Mouse (Mus musculus): ENCODE results near the gene Kif26b. TPM values are rescaled to one million over a fixed set of nuclear protein-coding genes. Genes with fewer than 3 reads are reported as not detected.

Gene Kif26b
- polyA plus RNA-seq, 1 experiment, result not detected

DNA sequence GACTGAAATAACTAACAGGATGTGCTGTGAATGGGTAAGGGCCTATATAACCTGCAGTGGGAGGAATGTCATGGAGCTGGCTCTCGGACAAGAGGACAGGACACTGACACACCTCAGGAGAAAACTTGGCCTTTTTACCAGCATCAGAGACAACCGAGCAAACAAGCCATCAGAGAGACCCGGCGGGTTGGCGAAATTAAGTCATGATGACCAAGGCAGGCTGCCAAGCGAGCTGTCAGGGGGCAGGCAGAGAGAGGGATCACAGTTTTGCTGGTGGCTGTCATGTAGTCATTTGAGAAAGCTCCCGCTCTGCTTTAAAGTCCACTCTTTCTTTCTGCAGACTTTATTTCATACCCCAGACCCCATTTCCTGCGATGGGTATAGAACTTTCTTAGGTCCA, 27.3 kb downstream of the Kif26b start:
- no peak overlapping the region for H3K27ac ChIP-seq (replicated peaks; ENCODE audit: low read depth, low read length)
- H3K4me1 ChIP-seq (ENCODE audit: control insufficient read depth, insufficient read depth, insufficient read length, low read length), result no peaks in the 10 kb centered on the region
- H3K4me3 ChIP-seq (ENCODE audit: insufficient read depth, low read depth, low read length), result no peak overlapping the region

DNA sequence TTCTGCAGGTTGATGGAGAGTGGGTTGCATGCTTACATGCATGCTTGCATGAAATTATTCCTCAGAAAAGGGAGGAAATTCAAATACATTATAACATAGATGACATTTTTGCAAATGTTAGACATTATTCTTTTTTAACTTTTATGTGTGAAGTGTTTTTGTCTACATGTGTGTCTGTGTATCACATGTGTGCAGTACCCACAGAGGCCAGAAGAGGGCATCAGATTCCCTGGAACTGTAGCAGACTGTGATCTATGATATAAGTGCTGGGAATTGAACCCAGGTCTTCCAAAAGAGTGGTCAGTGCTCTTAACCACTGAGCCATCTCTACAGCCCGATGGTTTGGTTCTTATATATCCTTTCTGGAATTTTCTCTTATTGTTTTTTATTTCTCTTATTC, 31.1 kb downstream of the Kif26b start:
- H3K4me1 ChIP-seq (ENCODE audit: control insufficient read depth, insufficient read depth, insufficient read length, low read length), result no peaks in the 10 kb centered on the region
- H3K27ac ChIP-seq (replicated peaks; ENCODE audit: low read depth, low read length), result no peak overlapping the region
- no peak overlapping the region for H3K4me3 ChIP-seq (ENCODE audit: insufficient read depth, low read depth, low read length)

DNA sequence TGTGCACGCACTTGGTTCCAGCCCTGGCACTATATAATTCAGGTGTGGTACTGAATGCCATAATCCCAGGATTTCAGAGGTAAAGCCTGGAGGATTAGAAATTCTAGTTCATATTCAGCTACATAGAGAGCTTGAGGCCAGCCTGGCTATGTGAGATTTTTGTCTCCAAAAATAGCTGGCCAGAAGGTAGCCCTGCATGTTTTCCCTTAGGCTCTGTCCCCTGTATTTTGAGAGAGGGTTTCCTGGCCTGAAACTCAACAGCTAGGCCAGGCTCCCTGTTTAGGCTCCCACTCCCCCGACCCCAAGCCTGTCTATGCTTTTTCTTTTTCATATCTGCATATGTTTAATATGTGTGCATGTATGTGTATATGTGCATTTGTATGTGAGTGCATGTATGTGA, 34.9 kb downstream of the Kif26b start:
- no peaks in the 10 kb centered on the region for H3K4me1 ChIP-seq (ENCODE audit: control insufficient read depth, insufficient read depth, insufficient read length, low read length)
- H3K27ac ChIP-seq (replicated peaks; ENCODE audit: low read depth, low read length), result no peak overlapping the region
- no peak overlapping the region for H3K4me3 ChIP-seq (ENCODE audit: insufficient read depth, low read depth, low read length)

DNA sequence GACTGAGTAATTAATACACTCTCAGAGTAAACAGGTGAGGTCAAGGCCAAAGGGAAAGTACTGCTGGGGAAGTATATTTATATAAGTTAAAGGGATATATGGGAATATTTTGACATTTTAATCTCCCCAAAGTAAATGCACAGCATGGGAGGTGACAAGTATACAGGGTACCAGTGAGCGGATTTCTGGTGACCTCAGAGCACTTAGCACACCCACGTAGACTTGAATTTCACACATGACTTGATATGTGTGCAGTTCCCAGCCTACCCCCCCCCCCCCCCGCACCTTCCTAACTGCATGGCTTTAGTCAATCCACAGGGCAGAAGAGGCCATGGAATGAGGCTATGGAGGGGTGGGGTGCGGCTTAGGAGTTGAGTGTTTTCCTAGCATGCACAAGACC, 35.9 kb downstream of the Kif26b start:
- H3K4me1 ChIP-seq (ENCODE audit: control insufficient read depth, insufficient read depth, insufficient read length, low read length), result no peaks in the 10 kb centered on the region
- no peak overlapping the region for H3K27ac ChIP-seq (replicated peaks; ENCODE audit: low read depth, low read length)
- no peak overlapping the region for H3K4me3 ChIP-seq (ENCODE audit: insufficient read depth, low read depth, low read length)

DNA sequence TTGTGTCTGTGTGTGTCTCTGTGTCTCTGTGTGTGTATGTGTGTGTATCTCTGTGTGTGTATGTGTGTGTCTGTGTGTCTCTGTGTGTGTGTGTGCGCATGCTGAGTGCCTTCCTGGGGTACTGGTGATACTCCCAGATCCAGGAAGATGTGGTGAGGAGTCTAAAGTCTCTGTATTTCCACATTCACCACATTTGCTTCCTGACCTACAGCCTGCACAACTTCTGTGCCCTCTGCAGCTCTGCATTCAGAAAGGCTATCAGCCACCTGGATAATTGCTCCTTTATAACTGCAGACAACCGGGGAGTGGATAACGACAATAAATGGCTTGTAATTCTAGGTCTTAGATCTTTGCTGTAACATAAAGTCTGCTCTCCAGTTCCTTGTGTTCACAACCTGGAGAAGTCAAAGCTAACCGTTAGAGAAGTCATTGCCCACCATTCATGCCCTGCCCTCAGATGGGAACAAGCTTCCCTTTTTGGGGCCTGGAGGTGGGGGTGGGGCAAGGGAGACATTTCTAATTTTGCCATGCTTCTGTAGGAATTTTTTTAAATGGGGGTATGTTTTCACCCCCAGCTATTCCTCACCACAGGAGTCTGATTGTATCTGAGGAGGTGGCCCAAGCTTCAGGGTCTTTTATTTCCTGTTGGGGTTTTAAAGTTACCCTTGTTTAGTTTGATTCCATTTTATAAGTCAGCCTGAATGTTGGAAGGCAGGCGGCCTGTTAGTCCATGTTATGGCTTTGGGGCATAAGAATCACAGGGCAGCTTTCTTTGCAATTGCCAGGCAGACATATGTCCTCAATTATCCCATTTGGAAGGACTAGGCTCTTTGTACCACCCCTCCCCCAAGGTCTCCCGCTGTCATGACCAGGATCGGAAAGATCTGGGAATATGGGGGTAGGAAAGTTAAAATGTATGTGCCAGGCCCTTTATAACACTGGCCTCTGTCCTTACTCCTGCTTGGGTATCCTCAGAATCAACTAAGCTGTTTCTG, 39.9 kb downstream of the Kif26b start:
- Histone ChIP-seq H3K27ac (replicated peaks; ENCODE audit: low read depth, low read length) (no peak overlapping the region), H3K4me1 (ENCODE audit: control insufficient read depth, insufficient read depth, insufficient read length, low read length) (no peaks in the 10 kb centered on the region), H3K4me3 (ENCODE audit: insufficient read depth, low read depth, low read length) (no peak overlapping the region)

DNA sequence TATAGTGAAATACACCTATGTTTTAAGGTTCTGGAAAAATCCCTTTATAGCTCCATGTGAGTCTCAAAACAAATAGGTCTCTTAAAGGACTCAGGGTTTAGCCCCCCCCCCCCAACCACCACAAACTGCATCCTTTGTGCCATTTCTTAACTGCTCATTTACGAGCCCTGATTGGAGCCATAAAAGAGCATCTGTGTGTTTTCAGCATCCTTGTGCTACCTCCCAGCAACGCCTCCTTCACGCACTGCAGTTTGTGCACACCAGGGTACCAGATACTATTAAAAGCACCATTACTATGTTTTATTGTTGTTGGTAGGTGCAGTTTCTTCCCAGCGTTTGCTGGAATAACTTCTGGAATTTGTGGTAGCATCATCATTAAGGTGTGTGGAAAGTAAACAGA, 42.1 kb downstream of the Kif26b start:
- no peak overlapping the region for H3K4me3 ChIP-seq (ENCODE audit: insufficient read depth, low read depth, low read length)
- H3K4me1 ChIP-seq (ENCODE audit: control insufficient read depth, insufficient read depth, insufficient read length, low read length), result no peaks in the 10 kb centered on the region
- no peak overlapping the region for H3K27ac ChIP-seq (replicated peaks; ENCODE audit: low read depth, low read length)

DNA sequence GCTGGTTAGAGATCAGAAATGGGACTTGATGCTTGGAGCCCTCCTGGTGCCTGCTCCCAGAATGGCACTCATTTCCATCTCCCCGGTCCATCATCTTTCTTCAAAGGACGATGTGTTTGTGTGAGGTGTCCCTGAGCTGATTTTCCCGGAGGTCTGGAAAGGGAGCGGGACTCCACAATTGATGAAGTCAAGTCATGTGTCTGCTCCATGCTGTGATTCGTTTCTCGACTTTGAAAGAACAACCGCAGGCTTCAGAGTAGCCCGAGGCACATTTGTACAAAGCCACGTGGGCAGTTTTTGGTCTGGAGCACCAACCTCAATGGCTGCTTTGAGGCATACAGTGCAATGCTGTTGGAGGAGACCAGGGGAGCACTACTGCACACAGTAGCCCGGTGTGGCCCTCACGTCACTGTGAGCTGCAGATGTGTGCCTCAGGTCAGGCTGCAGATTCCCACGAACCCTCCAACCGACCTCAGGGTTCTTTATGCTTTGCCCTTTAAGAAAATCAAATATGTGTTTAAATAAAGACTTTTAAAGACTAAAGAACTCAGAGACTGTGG, 43.0 kb downstream of the Kif26b start:
- Histone ChIP-seq H3K27ac (replicated peaks; ENCODE audit: low read depth, low read length) (no peak overlapping the region), H3K4me1 (ENCODE audit: control insufficient read depth, insufficient read depth, insufficient read length, low read length) (no peaks in the 10 kb centered on the region), H3K4me3 (ENCODE audit: insufficient read depth, low read depth, low read length) (no peak overlapping the region)

DNA sequence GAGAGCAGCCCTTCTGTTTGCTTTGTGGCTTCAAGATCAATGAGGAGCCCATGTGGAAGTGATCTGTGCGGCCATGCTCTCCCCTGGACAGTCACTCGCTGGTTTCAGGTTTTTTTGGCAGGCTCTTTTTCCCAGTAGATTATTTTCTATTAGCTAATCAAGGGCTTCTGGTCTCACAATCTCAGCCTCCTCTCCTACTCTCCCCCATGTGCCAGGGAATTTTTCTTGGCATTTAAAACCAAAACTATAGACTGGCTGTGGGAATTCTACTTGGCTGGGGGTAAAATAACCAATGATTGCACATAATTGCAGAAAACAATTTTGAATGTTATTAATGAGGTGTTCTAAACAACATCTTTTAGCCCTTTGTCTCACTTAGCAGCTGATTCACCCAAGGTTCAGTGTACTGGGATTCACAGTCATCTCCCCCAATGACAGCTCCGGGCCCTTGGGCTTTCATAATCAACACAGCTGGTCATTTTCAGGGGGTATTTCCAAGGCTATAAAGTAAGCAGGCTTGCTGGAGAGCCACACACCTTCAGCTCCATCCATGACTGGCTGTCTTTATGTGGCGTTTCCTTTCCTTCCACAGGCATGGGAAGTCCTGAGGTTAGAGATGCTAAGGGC, 44.6 kb downstream of the Kif26b start:
- Histone ChIP-seq H3K27ac (replicated peaks; ENCODE audit: low read depth, low read length) (no peak overlapping the region), H3K4me1 (ENCODE audit: control insufficient read depth, insufficient read depth, insufficient read length, low read length) (no peaks in the 10 kb centered on the region), H3K4me3 (ENCODE audit: insufficient read depth, low read depth, low read length) (no peak overlapping the region)

DNA sequence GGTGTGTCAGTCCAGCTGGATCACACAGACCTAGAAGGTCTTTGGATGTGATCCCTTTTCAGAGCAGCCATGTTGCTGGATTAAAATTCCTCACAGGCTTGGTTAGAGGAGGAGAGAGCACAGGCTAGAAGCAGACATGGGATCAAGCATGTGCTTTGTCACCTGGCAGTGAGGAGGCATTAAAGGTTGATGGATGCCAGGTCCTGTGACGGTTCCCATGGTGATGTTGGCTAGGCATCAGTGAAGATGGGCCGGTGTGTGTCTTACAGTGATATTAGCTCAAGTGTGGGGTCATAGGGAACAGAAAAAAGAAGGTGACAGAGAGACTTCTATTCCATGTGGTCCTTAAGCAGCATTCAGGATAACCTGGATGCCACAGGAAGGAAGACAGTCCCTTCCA, 46.8 kb downstream of the Kif26b start:
- Histone ChIP-seq H3K27ac (replicated peaks; ENCODE audit: low read depth, low read length) (no peak overlapping the region), H3K4me1 (ENCODE audit: control insufficient read depth, insufficient read depth, insufficient read length, low read length) (no peaks in the 10 kb centered on the region)

DNA sequence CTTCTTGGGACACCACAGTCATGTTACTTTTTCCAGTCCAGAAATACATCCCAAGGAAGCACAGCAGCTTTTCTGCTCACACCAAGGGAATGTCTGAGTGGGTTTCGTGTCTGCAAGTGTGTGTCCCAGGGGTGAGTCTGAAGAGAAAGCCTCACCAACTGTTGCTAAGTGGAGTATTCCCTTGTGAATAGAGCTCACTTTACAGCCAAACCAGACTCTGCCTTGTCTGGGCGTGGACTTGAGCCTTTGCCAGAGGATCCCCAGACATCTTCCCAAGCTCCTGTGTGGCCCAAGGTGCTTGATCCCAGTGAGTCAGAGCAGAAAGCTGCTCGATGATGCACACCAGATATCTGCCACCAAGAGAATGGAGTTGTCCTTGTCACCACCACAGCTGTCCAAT, 48.0 kb downstream of the Kif26b start:
- no peak overlapping the region for H3K4me3 ChIP-seq (ENCODE audit: insufficient read depth, low read depth, low read length)
- no peaks in the 10 kb centered on the region for H3K4me1 ChIP-seq (ENCODE audit: control insufficient read depth, insufficient read depth, insufficient read length, low read length)
- H3K27ac ChIP-seq (replicated peaks; ENCODE audit: low read depth, low read length), result no peak overlapping the region

More for the DNA sequence above, 46.8 kb downstream of the Kif26b start:
- no peak overlapping the region for H3K4me3 ChIP-seq (ENCODE audit: insufficient read depth, low read depth, low read length)

DNA sequence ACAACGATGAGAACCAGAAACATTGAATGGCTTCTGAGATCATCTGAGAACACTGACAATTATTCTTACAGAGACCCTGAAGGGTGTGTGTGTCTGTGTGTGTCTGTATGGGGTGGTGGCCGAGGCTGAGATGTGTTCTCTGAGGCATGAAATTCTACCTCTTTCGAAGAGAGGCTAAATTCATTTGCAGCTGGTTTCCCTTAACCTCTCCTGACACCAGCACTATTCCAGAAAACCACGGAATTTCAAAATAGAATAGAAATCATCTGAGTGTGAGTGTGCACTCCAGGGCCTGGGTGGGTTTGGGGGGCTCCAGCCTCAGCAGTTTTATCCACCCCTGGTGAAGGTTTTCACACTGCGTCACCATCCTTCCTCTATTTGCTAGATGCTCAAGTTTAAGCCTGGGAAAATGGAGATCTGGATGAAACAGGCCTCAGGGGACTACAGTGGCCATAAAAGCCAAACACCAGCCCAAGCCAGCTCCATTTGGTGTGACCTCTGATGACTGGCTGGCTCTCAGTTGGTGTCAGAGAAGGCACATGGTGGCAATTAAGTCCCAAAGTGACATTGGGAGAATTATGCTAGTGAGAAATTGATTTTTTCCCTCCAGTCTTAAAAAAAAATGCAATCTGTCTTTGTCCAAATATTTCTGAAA, 56.6 kb downstream of the Kif26b start:
- Histone ChIP-seq H3K4me1 (ENCODE audit: control insufficient read depth, insufficient read depth, insufficient read length, low read length) (no peaks in the 10 kb centered on the region), H3K27ac (replicated peaks; ENCODE audit: low read depth, low read length) (no peak overlapping the region), H3K4me3 (ENCODE audit: insufficient read depth, low read depth, low read length) (no peak overlapping the region)

DNA sequence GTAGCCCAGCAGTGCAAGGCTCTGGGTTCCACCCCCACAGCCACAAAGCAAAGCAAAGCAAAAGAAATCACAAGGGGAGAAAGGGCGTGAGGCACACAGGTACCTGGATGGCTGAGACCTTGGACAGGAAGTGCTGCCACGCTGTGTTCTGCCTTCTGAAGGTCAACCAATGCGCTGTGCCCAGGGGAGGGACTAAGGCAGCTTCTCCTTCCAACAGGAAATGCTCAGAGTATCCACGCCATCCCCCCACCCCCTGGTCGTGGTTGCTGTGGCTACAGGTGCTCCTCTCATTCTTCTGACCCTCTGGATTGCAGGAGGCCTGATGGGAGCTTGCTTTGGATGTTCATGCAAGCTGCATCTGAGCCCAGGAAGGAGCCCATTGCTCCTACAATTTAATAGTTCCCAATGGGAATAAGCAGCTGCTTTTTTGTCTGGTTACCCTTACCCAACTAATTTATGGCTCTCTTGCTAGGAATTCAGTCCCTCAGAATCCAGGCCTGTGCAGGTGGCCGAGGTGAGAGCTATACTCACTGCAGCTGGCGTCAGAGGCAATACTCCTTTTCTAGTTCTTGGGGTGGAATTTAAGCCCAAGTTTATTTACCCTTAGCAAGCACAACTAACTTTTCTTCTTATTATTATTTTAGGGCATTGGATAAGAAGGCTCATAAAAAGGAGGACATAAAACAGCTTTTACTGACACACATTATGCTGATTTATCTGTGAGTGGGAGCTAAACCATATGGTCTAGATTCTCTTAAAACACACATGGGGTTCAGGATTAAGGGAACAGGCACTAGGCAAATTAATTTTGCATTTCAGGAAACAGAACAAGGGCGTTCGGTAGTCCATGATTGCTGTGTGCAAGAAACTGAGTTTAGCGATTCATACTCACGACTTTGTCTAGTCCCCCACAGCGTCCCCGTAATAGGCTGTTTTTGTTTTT, 61.6 kb downstream of the Kif26b start:
- Histone ChIP-seq H3K4me1 (ENCODE audit: control insufficient read depth, insufficient read depth, insufficient read length, low read length) (no peaks in the 10 kb centered on the region), H3K27ac (replicated peaks; ENCODE audit: low read depth, low read length) (no peak overlapping the region), H3K4me3 (ENCODE audit: insufficient read depth, low read depth, low read length) (no peak overlapping the region)

DNA sequence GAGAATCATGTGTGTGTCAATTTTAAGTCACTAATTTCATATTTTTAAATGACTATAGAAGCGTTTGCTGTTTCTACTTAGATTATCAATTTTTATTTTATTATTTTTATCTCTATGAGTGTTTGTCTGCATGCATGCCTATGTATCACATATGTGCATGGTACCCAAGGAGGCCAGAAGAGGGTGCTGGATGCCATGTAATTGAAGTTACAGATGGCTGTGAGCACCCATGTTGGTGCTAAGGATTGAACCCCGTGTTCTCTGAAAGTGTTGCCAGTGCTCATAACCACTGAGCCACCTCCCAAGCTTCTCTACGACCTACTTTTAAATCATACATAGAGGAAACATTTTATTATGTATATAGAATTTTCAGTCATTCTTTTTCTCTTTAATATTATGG, 68.2 kb downstream of the Kif26b start:
- Histone ChIP-seq H3K4me3 (ENCODE audit: insufficient read depth, low read depth, low read length) (no peak overlapping the region), H3K27ac (replicated peaks; ENCODE audit: low read depth, low read length) (no peak overlapping the region), H3K4me1 (ENCODE audit: control insufficient read depth, insufficient read depth, insufficient read length, low read length) (no peaks in the 10 kb centered on the region)

DNA sequence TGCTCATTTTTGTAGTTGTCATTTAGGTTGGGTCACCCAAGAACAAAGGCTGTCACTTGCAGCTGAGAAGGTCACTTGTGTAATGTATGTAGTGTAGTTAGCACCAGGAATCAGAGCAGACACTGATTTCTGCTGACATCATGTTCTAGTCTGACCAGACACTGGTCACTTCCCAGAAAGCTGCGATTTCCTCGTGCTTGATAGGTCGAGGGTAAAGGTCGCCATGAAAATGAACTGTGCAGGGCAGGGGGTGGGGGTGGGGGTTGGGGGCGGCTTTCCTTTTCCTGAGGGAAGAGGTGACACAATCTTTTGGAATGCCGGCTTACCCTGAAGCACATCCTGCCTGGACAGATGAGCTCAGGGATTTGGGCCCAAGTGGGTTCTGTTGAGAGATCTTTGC, 68.8 kb downstream of the Kif26b start:
- Histone ChIP-seq H3K4me1 (ENCODE audit: control insufficient read depth, insufficient read depth, insufficient read length, low read length) (no peaks in the 10 kb centered on the region), H3K4me3 (ENCODE audit: insufficient read depth, low read depth, low read length) (no peak overlapping the region)

More for the DNA sequence above, 68.8 kb downstream of the Kif26b start:
- no peak overlapping the region for H3K27ac ChIP-seq (replicated peaks; ENCODE audit: low read depth, low read length)

Data from brown adipose tissue, adult 24 weeks (tissue).